Mouse (Mus musculus) heart, adult 9 months (tissue): ENCODE measurements around the gene Slain2.
"Not testable (repeated sequence)": the region's sequence is repeated elsewhere in the genome, so short reads cannot be mapped to it uniquely, and the experiment has no call there.

Source experiments
- DNase-seq, 2 experiments: peaks; one replicate each; pipeline ENCODE4 v3.0.0; 2022; ENCODE audit warnings: low spot score in 2 of 2

Slain2 gene

DNA sequence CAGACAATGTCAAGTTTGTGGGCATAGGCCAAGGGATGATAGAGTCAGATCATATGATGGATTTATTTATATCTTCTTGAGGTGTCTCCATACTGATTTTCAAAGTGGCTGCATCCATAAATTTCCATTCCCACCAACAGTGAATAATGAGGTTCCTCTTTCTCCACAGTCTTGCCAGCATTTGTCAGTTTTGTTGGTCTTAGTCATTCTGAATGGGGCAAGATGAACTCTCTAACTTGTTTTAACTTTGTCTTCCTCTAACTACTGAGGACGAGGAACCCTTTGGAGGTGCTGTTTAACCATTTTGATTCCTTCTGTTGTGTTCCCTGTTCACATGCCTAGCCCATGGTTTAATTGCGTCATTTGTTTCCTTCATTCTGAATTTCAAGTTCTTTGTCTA lies 36.1 kb downstream of the Slain2 start:
- DNase-seq, result no peak

DNA sequence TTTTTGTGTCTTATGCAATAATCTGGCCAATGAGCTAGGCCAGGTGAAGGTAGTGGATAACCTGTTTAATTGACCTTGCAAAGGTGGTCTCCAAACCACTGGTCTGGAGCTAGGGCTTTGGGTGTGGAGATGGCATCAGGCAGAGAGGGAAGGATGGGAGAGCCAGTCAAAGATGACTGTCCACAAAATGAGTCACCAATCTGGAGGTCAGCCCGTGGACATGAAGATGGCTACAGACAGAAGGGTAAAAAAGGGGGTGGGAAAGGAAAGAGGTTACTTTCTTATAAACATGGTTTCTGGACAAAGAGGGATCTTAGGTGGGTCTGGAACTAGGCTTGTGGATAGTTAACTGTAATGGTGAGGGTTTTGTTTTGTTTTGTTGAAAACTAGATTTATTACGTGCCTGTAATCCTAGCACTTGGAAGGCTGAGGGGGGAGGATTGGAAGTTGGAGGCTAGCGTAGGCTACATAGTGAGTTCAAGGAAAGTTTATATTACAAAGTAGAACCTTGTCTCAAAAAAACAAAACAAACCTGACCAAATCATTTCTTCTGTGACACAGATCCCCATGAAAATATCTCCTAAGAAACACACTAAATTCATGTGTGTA lies 40.0 kb downstream of the Slain2 start:
- DNase-seq, result no peak

DNA sequence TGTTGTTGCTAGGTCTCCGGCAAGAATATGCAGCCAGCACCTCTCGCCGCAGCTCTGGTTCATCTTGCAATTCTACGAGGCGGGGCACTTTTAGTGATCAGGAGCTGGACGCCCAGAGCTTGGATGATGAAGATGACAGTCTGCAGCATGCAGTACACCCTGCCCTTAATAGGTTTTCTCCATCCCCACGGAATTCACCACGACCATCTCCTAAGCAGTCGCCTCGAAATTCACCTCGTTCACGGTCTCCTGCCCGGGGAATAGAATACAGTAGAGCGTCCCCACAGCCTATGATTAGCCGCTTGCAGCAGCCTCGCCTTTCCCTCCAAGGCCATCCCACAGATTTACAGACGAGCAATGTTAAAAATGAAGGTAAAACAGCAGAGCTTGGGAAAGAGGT lies 43.2 kb downstream of the Slain2 start:
- DNase-seq, result no peak

DNA sequence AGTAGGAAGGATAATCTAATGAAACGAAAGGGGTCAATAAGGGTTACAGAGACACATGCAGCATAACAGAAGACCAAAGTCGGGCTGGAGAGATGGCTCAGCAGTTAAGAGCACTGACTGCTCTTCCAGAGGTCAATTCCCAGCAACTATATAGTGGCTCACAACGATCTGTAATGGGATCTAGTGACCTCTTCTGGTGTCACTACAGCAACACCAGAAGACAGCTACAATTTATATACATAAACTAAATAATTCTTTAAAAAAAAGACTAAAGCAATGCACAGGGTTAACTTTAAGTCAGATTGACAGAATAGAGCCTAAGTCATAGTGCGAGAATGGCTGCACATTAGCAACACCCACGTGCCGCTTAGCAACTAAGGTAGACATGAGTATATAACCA lies 46.0 kb downstream of the Slain2 start:
- DNase-seq, result no peak

DNA sequence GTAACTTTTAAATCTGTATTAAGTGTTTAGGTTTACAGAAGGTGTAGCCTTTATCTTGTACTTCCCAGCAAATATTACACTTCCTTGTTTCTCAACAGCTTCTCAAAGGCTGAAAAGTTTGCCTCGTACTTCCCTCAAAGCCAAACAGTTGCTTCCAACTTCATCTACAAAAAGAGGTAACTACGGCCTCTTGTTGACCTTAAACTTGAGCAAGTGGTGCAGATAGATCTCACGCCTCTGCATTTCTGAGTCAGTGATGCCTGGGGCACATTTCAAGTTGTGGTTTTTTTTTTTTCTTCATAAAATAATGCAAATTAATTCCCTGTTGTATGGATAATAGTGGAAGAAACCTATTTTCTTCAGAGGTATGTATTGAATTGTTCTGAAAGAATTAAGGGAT lies 51.6 kb downstream of the Slain2 start:
- no peak for DNase-seq

DNA sequence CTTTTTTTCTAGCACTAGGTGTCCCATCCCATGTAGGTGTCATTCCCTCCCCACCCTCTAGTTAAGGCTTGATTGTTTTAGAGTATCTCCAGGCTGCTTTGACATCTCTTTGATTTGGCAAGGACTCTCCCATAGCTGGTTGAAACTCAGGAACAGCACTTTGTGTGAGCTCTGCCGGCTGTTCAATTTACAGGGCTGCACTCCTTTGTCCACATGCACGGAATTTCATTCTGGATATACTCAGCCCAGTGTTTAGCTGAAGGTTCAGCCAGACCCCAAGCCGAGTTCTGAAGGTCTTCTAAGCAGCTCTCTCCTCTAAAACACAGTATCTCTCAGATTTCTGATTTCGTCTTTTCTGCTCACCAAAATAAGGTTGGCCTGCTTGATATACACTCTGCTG lies 58.3 kb downstream of the Slain2 start:
- DNase-seq, result no peak

DNA sequence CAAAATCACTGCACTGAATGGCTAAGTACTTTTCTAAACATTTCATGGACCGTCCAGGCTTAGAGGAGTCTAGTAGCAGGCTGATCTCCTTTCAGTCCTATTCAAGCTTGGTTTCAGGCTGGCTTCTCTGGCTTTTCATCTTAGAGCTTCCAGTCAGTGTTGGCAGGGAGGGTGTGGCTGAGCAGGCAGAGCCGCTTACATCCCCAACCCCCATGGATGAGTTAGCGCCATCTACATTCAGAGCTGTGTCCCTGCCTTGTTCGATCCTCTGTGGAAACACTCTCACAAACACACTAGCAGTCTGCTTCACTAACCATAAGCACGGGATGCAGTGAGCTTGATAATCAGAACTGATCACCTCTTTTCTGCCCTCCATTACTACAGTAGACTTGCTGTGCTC lies 58.8 kb downstream of the Slain2 start:
- no peak for DNase-seq

DNA sequence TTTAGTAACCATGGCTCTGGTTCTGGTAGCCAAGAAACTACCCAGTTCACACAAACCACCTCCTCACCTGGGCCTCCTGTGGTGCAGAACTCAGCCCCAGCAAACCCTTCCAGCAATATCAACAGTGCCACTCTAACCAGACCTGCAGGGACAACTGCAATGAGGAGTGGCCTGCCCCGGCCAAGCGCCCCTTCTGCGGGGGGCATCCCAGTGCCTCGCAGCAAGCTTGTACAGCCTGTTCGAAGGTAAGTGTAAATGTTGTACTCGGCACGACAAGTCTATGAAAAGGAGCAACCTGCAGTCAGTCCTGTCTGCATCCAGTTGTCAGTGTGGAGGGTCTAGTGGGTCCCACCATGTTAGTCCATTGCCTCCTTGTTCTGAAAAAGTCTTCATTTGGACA lies 60.5 kb downstream of the Slain2 start, which contains the start of gene Gm10135:
TSS of gene Gm10135 (minus strand) at position 101 of the 400 bp plus-strand sequence.
- no peak for DNase-seq

DNA sequence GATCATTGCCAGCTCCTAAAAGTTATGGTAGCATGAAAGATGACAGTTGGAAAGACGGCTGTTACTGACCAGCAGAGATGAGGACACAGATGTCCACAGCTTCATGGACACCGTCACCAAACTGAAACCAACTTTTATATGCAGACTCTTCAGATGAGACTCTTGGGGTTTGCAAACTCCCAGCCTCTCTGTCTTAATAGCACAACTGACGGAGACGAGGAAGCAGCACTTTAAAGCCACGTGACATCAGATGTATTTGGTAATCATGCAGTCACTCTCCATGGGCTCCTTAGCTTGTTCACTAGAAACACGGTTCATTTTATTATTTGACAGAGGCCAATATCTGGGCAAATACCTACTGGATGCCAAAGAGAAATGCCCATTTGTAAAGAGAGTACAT lies 61.9 kb downstream of the Slain2 start:
- no peak for DNase-seq

DNA sequence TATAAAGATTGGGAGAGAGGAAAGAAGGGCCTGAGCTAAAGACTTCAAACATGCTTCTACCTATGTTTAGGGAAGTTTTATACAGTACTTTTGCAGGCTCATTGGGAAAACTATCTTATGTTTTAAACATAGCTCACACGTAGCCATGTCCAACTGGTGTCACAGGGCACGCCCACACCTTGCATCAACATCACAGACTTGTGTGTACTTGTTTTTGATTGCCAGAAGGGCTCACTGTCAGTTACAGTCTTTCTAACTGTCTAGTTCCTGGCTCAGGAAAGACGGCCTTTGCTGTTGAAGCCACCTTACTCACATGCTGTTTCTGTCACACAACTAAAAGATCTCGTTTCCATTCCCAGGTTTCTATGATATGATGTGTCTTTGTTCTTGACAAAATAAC lies 62.4 kb downstream of the Slain2 start:
- DNase-seq, result no peak

DNA sequence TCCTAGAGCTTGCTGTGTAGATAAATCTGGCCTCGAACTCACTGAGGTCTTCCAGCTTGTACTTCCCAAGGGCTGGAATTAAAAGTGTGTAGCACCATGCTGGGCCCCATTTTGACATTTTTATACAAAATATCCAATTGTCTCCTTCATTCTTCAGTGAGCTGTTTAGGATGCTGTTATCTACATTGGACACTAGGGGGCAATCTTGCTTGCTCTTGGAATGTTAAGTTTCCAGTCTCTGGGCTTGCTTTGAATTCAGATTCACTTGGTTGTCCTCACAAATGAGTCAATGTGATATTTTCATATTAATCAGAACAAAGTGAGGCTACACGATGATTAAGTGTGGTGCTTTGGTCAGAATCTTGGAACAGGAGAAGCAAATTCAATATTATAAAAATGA lies 70.0 kb downstream of the Slain2 start:
- peak in 1 of 2 experiments; percentile 29 for DNase-seq

DNA sequence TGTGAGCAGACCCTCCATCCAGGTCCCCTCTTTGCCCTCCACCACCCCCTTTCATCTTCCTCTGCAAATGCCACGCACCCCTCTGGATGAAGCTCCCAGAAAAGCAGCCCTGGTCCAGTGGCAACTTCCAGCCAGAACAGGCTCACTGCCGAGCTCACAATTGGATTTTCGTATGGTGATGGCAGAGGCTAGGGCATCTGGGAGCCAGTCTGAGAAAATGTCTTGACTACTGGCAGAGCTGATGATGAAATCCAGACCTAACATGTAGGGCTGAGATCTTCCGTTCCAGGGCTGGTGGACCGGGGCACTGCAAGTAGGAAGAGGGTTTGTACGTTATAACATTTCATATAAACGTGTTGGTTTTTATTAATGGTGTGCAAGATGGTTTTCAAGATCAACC lies 73.7 kb downstream of the Slain2 start:
- no peak for DNase-seq

DNA sequence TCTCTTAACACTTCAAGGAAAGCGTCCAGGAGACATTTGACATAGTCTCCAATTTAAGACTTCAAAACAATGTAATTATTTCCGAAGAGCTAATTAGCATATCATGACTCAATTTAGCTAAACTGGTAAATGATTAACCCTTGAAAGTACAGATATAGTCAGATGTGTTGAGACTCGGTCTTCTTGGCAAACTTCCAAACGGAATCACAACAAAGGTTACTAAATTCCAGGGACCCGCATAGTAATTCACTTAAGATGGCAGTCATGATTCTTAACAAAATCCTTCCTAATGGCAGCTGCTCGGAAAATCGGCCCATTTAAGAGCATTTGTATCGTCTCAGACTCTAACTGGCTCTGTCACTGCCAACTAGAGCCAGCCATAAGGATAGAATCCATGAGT lies 75.7 kb downstream of the Slain2 start:
- no peak for DNase-seq

DNA sequence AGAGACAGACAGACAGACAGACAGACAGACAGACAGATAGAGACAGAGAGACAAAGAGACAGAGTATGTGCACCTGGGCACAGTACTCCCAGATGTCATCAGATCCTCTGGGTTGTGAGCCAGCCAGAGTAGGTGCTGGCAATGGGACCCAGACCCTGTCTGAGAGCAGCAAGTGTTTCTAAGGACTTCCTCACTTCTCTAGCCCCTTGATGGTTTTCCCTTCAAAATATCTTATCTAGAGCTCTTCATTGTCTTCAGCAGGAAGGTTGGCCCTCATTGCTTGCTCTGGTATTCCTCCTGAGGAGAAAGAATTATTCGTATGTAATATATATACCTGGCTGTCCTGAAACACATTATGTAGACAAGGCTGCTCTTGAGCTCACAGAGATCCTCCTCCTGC lies 78.4 kb downstream of the Slain2 start:
- DNase-seq, result no peak

DNA sequence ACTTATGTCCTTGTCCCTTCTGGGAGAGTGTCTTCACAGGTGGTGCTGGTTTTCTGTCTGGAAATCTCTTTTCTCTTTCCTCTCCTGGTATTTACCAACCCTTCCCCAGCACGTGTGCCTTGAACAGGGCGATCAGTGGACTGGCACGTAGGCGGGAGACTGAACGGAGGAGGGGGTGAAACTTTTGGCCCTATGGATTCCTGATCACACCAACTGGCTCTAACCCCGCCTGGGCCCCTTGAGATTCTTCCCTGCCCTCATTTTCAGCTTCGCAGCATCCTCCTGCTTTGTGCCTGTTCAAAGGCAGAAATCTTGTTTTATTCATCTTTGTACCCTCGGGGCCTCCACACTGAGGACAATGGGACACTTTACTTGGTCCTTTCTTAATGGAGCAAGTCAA lies 80.3 kb downstream of the Slain2 start:
- no peak for DNase-seq

DNA sequence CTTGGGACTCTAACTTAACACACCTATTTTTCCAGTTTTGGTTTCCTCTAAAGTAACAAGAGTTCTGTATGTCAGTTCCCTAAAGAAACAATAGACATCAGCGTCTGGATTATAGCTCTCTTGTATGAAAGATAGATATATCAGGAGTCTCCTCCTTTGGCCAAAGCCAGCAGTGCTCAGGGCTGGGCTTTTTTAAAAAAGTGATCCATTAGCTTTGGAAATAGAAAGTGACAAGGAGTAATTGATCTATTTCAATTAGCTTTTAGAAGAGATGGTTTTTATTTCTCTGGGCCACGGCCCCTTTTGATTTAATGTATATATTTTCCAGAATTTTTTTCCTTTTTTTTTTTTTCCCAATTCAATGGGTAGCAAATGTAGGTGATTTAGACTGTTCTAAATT lies 80.8 kb downstream of the Slain2 start:
- DNase-seq, result no peak

DNA sequence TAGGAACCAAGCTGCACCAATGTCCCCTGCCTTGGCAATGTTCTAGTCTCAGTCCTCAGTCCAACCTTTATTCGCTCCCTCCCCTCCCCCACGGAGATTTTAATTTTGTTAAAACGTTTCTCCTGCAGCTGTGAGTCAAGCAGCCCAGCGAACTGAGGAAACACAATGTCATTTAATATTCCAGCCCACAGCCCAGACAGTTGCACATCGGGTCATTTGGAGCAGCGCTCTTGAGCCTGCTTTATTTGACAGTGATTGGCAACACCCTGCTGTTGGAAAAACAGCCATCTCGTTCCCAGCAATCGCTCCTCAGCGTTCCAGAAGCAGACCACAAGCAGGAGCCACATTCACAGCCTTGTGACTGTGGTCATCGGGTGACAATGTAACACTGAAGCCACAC lies 81.3 kb downstream of the Slain2 start:
- DNase-seq, result no peak

DNA sequence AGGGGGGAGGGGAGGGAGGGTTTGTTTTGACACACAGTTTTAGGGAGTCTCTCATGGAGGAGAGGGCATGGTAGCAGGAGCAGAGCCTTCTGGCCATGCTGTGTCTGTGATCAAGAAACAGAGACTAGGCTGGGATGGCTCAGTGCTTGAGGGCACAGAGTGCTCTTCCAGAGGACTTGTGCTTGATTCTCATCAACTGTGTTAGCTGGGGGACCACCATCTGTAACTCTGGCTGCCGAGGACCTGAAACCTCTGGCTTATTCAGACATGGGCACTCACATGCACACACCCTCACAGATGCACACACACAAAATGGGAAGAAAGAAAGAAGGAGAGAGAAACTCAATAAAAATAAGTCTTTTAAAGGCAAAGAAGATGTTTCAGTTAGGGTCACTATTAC lies 84.4 kb downstream of the Slain2 start:
- not testable (repeated sequence) for DNase-seq

DNA sequence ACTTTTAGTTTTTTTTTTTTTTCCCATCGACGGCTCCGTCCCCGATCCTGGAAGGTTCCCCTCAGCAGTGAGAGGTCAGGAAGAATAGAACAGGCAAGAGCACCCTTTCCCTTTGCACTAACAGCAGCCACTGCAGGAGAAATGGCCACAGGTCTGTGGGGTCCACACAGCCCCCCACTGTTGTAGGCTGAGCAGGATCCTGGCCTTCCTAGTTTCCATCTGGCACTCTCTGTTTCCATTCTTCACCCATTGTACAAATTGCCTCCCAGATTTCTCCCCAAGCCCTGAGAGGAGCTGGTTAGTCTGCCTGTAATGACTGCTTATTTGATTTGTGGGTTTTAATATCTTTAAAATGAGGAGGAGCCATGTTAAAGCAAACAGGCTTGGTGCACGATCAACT lies 89.9 kb downstream of the Slain2 start:
- DNase-seq, result no peak

DNA sequence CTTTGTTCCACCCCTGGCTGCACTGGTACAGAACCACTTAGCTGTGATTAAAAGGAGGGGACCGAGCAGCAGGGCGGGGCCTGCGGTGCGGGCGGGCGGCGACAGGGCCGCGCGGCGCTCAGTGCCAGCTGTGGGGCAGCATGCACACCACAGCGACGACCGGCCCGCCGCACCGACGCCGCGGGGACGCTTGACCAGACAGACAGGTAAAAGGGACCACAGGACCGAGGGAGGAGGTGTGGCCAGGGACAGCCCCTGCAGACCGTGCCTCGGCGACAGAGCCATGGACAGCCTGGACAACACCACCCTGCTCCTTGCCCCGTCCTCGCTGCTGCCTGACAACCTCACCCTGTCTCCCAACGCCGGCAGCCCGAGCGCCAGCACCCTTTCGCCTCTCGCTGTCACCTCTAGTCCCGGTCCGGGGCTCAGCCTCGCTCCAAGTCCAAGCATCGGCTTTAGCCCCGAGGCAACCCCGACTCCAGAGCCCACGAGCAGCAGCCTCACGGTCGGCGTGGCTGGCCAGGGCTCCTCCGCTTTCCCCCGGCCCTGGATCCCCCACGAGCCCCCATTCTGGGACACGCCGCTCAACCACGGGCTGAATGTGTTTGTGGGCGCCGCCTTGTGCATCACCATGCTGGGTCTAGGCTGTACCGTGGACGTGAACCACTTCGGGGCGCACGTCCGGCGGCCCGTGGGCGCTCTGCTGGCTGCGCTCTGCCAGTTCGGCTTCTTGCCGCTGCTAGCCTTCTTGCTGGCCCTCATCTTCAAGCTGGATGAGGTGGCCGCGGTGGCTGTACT lies 92.9 kb downstream of the Slain2 start, which contains the start of gene Slc10a4:
TSS of gene Slc10a4 (plus strand) at position 100 of the 798 bp plus-strand sequence.
- DNase-seq, result no peak

DNA sequence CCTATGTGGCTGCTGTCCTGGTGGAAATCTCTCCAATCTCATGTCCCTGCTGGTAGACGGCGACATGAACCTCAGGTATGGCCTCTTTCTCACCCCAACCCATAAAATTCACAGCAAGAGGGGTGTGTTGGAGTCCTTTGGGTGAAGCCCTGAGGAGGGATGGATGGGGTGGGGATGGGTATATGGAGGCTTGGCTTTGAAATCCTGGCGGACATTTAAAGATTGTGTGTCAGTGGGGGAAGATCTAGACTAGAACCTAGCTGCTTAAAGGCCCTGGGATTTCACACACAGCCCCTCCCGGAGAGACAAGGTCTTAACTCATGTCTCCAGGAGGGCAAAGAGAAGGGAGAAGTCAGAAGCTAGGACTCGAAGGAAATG lies 93.5 kb downstream of the Slain2 start:
- no peak for DNase-seq

DNA sequence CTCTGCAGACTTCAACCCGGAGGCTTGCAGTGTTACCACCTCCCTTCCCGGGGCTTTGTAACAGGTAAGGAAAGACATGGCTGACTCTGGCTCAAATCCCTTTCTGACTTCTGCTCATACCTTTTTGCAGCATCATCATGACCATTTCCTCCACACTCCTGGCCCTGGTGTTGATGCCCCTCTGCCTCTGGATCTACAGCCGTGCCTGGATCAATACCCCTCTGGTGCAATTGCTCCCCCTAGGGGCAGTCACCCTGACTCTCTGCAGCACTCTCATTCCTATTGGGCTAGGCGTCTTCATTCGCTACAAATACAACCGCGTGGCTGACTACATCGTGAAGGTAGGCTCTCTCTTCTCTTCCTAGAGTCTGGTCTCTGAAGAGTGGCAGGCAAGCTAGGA lies 94.1 kb downstream of the Slain2 start:
- not testable (repeated sequence) for DNase-seq

DNA sequence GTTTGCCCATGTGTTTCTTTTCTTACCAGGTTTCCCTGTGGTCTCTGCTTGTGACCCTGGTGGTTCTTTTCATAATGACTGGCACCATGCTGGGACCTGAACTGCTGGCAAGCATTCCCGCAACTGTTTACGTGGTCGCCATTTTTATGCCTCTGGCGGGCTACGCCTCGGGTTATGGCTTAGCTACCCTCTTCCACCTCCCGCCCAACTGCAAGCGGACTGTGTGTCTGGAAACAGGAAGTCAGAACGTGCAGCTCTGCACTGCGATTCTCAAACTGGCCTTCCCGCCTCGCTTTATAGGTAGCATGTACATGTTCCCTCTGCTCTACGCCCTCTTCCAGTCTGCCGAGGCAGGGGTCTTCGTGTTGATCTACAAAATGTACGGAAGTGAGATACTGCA lies 97.7 kb downstream of the Slain2 start:
- DNase-seq, result not testable (repeated sequence)
